Mouse (Mus musculus) heart, embryonic 10.5 days (tissue): Measurements from ENCODE around the gene Fut2. TPM values are rescaled to one million over a fixed set of nuclear protein-coding genes. Genes with fewer than 3 reads are reported as not detected.
A peak's percentile ranks its signal among the peaks of the same experiment; 100 is the strongest.

Experiments
- DNase-seq: peaks from one replicate; pipeline ENCODE4 v3.0.0-alpha.2; 2017; ENCODE audit warnings: low spot score
- H3K27ac ChIP-seq: fragments of 300-500 bp; sonication (generic); 2 replicates; pipeline ENCODE4 v1.5.1; 2016; ENCODE audit warnings: mild to moderate bottlenecking
- H3K27me3 ChIP-seq: fragments of 300-500 bp; sonication (generic); 2 replicates; pipeline ENCODE4 v1.6.1; 2016; ENCODE audit warnings: mild to moderate bottlenecking; ENCODE audit not compliant: poor library complexity, insufficient read depth, severe bottlenecking
- H3K36me3 ChIP-seq: fragments of 300-500 bp; sonication (generic); 2 replicates; pipeline ENCODE4 v1.6.1; 2016; ENCODE audit warnings: mild to moderate bottlenecking, moderate library complexity
- H3K4me1 ChIP-seq: fragments of 300-500 bp; sonication (generic); 2 replicates; pipeline ENCODE4 v1.6.1; 2016; ENCODE audit warnings: mild to moderate bottlenecking
- H3K4me3 ChIP-seq: fragments of 300-500 bp; sonication (generic); 2 replicates; pipeline ENCODE4 v1.5.1; 2016; ENCODE audit warnings: mild to moderate bottlenecking, moderate library complexity
- H3K9me3 ChIP-seq: fragments of 300-500 bp; sonication (generic); 2 replicates; pipeline ENCODE4 v1.6.1; 2016; ENCODE audit warnings: mild to moderate bottlenecking, moderate library complexity
- WGBS: fragments of 180-500 bp; shearing (Covaris S2); methylation state at CpG from one replicate; pipeline ENCODE4 v1.1.7; 2016; 5-methylcytosine and 5-hydroxymethylcytosine counted together
- polyA plus RNA-seq: library from polyadenylated mRNA; unstranded; fragments of >200 nt; fragmentation: Nextera tagmentation; extraction: Ambion mirVana; gene quantifications from 2 replicates; pipeline ENCODE4 v1.2.1, GENCODE M21; 2016

The Fut2 gene
- polyA plus RNA-seq, result 1.1 and 1.3 TPM in 2 replicates

DNA sequence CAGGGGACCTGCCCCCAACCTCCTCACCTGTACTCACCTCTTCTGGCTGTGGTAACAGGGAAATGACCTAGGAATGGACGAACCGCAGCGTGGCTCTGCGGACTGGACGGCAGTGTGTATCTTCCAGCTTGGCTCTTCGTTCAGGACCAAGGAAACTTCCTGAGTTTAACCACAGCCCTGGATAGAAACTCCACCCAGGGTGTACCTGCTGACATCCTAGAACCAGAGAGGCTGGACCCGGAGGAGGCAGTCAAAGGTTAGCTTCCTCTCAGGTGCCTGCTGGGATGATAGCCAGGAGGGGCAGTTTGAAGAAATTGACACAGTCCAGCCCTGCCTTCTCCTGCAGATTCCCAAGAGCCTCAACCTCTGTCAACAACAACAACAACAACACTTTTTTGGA is at the start of gene Fut2:
TSS of gene Fut2 (minus strand) at position 234 of the 400 bp plus-strand sequence.
- no peaks in the 10 kb centered on the region for H3K9me3 ChIP-seq
- H3K4me3 ChIP-seq, result no peak within 1 kb of the TSS
- H3K27me3 ChIP-seq, result no peaks in the 10 kb centered on the region
- H3K27ac ChIP-seq, result no peak within 1 kb of the TSS
- no peak for DNase-seq
- no peaks in the 10 kb centered on the region for H3K36me3 ChIP-seq
- 82% methylated on average over 7 of the region's 7 CpGs for WGBS
- H3K4me1 ChIP-seq, result peaks cover 25% of the 10 kb centered on the region

DNA sequence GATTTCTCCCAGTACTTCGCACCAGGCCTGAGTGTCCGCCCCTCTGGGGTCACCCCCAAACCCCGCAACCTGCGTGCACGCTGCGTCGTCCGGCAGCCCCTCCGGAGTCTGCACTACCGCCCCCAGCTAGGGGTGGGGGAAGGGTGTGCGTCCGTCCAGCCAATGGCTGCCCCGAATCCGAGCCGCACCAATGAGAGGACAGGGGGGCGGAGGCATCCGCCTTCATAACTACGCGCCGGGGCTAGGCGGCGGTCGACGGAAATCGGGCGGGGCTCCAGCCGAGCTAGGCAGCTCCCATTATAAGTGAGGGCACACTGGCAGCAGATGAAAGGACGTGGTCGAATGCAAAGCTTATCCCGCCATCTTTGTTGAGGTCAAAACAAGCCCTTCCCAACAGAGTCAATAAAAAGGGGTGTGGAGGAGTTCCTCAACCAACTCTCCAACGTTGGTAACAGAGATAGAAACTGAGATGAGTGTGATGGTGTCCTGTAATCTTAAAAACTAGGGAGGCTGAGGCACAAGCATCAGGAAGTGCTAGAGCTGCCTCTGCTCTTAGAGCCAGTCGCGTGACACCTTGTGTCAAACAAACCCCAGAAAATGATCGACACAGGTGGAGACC is 49.0 kb upstream of the Fut2 start, which contains the start of gene Rpl18:
TSS of gene Rpl18 (plus strand) at position 368 of the 619 bp plus-strand sequence.
- peak within 1 kb of the TSS; percentile 88 for H3K27ac ChIP-seq
- WGBS, result 8% methylated on average over 33 of the region's 34 CpGs
- no peaks in the 10 kb centered on the region for H3K9me3 ChIP-seq
- H3K36me3 ChIP-seq, result peaks cover 50% of the 10 kb centered on the region
- peak; percentile 99 for DNase-seq
- H3K4me1 ChIP-seq, result peaks cover 46% of the 10 kb centered on the region
- H3K27me3 ChIP-seq, result no peaks in the 10 kb centered on the region
- H3K4me3 ChIP-seq, result peak within 1 kb of the TSS; percentile 99

DNA sequence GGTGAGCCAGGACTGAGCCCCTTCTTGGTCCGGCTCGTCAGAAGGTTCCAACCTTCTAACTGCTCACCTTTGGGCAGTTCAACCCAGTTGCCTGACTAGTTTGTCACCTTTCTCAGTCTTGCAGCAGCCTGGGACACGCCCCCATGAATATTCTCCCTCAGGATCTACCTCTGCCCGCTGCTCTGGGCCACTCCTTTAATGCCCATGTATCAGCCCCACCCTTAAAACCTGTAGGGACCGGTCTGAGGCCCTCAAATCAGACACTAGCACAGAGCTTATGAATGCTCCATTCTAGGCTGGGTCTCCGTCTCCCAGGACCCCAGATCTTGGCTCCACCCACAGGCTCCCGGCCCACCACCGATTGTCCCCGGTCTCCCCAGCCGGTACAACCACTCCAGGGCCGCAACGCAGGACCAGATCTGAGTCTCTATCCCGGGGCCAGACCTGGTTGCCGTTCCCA is 48.5 kb upstream of the Fut2 start:
- H3K4me3 ChIP-seq, result peak overlapping the region; percentile 99
- WGBS, result 10% methylated on average over 14 of the region's 14 CpGs
- peak overlapping the region; percentile 88 for H3K27ac ChIP-seq
- H3K4me1 ChIP-seq, result peaks cover 43% of the 10 kb centered on the region
- no peak for DNase-seq
- no peaks in the 10 kb centered on the region for H3K9me3 ChIP-seq
- peaks cover 50% of the 10 kb centered on the region for H3K36me3 ChIP-seq
- H3K27me3 ChIP-seq, result no peaks in the 10 kb centered on the region

DNA sequence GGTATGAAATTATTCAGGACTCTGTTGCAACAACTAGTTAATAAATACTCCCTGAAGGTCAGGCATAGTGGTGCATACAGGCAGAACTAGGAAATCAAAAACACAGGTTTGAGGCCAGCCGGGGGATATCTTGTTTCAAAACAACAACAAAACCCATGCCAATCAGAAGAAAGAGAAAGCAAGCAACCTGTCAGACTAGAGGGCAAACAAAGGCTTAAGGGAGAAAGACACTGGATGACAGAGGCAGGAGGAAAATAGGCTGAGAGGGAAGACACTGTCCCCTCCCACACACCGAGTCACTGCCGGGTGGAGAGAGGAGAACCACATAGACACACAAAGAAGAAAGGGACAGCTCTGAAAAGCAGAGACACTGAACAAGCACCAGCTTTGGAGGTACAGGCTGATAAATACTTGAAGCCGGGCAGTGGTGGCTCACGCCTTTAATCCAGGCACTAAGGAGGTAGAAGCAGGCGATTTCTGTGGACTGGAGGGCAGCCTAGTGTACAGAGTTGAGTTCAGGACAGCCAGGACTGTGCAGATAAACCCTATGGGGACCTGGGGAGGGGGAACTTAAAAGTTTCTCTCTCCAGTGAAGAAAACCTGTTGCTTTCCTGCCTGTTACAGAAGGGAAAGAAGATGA is 47.8 kb upstream of the Fut2 start:
- Histone ChIP-seq H3K9me3 (no peaks in the 10 kb centered on the region), H3K27me3 (no peaks in the 10 kb centered on the region), H3K4me1 (peaks cover 43% of the 10 kb centered on the region), H3K4me3 (peak overlapping the region; percentile 99), H3K27ac (no peak overlapping the region), H3K36me3 (peaks cover 45% of the 10 kb centered on the region)
- DNase-seq, result no peak
- 88% methylated on average over 6 of the region's 6 CpGs for WGBS

DNA sequence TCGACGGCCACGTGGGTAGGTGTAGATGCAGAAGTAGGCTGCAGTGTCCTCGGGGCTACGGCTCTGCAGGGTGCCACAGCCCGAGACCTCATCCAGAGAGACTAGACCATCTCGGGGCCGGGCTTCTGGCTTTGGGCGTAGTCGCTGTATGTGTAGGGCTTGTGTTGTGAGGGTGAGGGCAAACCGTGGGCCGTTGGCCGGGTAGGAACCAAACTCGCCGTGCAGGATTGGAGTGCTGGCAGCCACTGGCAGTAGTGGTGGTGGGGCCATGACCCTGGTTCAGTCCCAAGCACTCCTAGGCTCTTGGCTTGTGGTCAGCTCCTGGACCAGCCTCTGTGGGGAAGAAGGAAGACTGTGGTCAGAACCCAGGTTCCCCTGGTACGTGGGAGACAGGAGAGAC is 47.2 kb upstream of the Fut2 start:
- Histone ChIP-seq H3K36me3 (peaks cover 42% of the 10 kb centered on the region), H3K9me3 (no peaks in the 10 kb centered on the region), H3K27me3 (no peaks in the 10 kb centered on the region), H3K27ac (no peak overlapping the region), H3K4me3 (no peak overlapping the region), H3K4me1 (peaks cover 45% of the 10 kb centered on the region)
- 94% methylated on average over 16 of the region's 16 CpGs for WGBS
- DNase-seq, result no peak

DNA sequence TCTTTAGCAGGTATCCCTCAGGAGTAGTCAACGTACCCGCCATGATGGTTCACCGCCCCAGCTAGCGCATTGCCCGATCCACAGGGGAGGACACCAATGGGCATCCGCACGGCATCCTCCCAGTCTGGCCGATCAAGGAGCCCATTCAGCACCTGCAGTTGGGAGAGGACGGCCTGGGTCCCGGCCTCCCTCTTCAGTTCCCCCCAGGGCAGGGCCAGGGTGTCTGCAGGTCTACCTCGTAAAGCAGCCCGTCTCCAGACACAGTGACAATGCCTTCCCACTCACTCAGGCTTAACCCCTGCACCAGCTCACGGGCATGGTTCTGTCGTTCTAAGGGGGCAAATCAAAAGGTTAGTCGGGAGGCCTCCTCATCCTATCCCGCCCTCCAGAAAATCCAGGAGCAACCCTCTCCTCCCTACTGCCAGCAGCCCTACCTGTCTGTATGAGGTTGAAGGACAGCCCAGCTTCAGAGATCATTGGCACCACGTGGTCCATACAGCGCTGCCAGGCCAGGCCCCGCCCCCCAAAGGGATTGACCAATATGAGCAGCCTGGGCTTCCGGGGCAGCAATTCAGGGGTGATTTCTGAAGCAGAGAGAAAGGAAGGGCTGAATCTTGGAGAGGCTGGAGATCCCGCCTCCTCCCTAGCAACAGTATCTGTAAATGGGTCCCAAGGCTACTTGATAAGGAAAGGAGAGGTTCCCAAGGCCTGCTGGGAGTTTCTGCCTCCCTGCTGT is 46.0 kb upstream of the Fut2 start:
- H3K27me3 ChIP-seq, result no peaks in the 10 kb centered on the region
- no peak for DNase-seq

DNA sequence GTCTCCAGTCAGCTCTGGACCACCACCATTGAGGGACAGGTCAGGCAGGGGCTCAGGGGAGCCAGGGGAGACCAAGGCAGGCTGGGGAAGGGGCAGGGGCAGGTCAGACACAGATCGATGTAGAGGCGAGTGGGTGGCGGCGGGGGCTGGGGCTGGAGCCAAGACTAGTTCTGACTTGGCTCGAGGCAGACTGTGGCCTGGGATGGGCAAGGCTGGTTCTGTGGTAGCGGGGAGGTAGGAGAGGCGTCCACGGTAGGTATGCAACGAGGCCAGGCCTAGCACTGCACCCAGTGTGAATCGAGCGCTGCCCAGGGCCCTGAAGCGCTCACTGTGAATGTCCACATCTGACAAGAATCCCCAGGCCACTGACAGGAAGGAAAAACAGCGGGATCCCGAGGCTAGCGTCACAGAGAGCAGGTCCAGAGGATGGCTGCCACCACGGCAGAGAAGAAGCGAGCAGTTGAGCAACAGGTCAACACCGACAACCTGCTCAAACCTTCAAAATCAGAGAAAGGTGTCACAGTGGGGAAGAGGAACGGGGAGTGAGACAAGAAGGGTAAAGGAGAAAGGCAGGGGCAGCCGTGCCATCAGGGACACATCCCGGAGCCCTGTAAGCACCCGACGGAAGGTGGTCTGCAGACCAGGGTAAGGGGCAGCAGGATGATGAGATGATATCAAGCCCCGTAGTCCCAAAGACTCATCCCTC is 45.3 kb upstream of the Fut2 start:
- DNase-seq, result no peak
- Histone ChIP-seq H3K36me3 (peaks cover 42% of the 10 kb centered on the region), H3K4me3 (no peak overlapping the region), H3K27me3 (no peaks in the 10 kb centered on the region), H3K27ac (no peak overlapping the region), H3K9me3 (no peaks in the 10 kb centered on the region), H3K4me1 (peaks cover 57% of the 10 kb centered on the region)
- WGBS, result 93% methylated on average over 24 of the region's 24 CpGs

More for the DNA sequence above, 46.0 kb upstream of the Fut2 start:
- no peak overlapping the region for H3K4me3 ChIP-seq
- peaks cover 57% of the 10 kb centered on the region for H3K4me1 ChIP-seq
- peaks cover 42% of the 10 kb centered on the region for H3K36me3 ChIP-seq
- no peaks in the 10 kb centered on the region for H3K9me3 ChIP-seq
- 91% methylated on average over 21 of the region's 21 CpGs for WGBS
- no peak overlapping the region for H3K27ac ChIP-seq

DNA sequence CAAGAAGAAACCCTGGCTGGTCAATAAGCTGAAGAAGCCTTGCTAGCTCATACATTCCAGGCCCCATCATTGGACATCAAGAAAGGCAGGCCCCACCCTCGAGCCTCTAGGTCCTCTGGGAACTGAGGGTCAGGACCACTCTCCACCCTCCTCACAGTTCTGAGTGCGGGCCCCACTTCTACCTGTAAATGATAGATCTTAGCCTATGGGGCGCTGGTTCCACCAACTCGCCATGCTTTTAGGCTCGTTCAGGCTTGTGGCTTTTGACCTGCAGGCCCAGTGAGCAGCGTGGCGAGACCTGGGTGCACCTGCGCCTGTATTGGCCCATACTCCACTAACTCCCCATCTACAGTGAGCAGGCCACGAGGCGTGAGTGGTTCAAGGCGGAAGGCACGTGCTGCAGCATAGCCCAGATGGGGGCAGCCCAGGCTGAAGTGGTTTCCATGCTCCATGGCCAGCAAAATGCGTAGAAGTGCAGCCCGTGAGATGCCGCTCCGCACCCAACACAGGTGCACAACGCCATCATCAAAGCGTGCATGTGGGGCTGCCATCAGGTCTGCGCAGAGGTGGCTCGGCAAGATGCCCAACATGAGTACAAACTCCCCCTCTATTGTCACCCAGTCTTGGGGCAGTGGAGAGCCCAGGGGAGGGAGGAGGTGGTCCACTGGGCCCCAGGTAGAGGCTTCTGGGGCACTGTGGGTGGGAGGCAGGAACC is 44.4 kb upstream of the Fut2 start:
- 95% methylated on average over 20 of the region's 20 CpGs for WGBS
- H3K9me3 ChIP-seq, result no peaks in the 10 kb centered on the region
- H3K4me3 ChIP-seq, result no peak overlapping the region
- peaks cover 57% of the 10 kb centered on the region for H3K4me1 ChIP-seq
- no peak overlapping the region for H3K27ac ChIP-seq
- no peak for DNase-seq
- H3K27me3 ChIP-seq, result no peaks in the 10 kb centered on the region
- H3K36me3 ChIP-seq, result peaks cover 42% of the 10 kb centered on the region

DNA sequence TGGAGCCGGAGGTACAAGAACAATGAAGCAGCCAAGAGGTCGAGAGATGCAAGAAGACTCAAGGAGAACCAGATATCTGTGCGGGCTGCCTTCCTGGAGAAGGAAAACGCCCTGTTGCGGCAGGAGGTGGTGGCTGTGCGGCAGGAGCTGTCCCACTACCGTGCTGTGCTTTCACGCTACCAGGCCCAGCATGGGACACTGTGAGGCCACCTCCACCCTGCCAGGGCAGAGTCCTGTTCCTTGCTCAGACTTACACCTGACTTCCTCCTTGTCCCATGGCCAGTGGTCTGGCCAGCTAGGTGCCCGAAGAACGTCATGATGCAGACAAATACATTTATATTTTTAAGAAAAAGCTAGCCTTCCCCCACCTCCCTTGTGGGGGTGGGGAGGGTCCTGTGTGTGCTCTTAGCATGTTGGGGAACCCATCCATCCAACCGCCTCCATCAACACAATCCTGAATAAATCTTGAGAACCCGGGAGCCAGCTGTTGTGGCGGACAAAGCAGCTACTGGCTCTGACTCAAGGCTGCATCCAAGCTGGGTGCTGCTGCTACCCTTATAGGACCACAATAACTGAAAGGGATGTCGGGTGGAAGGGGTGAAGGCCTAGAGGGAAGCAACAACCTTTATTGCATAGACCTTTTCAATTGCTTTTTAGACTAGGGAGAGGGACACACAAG is 43.6 kb upstream of the Fut2 start:
- no peak for DNase-seq
- peaks cover 42% of the 10 kb centered on the region for H3K36me3 ChIP-seq
- no peaks in the 10 kb centered on the region for H3K9me3 ChIP-seq
- H3K27ac ChIP-seq, result no peak overlapping the region
- peaks cover 57% of the 10 kb centered on the region for H3K4me1 ChIP-seq
- 76% methylated on average over 14 of the region's 14 CpGs for WGBS
- no peak overlapping the region for H3K4me3 ChIP-seq
- H3K27me3 ChIP-seq, result no peaks in the 10 kb centered on the region

DNA sequence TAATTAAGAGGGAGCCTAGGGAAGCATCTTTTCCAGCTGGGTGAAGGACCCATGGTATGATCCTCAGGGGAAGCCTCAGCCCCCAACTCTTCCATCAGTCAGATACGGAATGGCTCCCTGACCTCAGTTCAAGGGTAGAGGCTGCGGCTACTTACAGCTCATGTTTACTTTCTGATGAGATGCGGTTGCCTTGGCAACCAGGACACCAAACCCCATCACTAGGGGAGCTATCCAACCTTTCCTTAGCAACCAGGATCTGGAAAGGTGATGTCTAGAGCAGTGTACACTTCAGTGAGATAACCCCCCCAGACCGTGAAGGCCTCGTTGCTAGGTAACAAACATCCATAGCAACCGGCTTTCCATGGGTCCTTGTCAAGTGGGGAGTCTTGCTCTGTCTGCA is 42.8 kb upstream of the Fut2 start:
- 0 out of 2 replicates have a peak overlapping the region, but pooled peaks have one; percentile 4 for H3K4me3 ChIP-seq
- WGBS, result 40% methylated on average over 6 of the region's 6 CpGs
- no peak for DNase-seq

DNA sequence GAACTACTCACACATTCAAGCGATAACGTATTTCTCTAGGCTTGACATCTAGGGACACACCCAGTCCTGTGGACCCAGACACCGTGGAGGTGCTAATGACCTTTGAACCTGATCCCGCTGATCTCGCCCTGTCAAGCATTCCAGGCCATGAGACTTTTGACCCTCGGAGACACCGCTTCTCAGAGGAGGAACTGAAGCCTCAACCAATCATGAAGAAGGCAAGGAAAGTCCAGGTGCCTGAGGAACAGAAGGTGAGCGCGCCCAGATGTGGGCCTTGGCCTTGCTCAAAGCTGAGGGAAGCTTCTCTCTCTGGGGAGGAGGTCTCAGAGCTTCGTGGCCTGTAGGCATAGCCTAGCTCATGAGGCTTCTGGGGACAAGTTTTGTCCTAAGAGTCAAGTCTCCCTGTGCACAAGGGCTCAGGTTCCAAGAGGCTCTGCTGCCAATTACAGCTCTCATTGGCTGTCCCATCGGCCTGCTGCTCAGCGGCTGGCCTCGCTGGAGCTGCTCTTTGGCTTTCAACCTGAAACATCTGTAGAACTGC is 42.1 kb upstream of the Fut2 start:
- no peaks in the 10 kb centered on the region for H3K27me3 ChIP-seq
- peaks cover 38% of the 10 kb centered on the region for H3K36me3 ChIP-seq
- H3K4me1 ChIP-seq, result peaks cover 58% of the 10 kb centered on the region
- WGBS, result 36% methylated on average over 13 of the region's 13 CpGs
- DNase-seq, result no peak
- peak overlapping the region; percentile 65; the same call in 1 of the 2 replicates for H3K4me3 ChIP-seq
- H3K9me3 ChIP-seq, result no peaks in the 10 kb centered on the region
- H3K27ac ChIP-seq, result peak overlapping the region; percentile 85

More for the DNA sequence above, 42.8 kb upstream of the Fut2 start:
- Histone ChIP-seq H3K27me3 (no peaks in the 10 kb centered on the region), H3K4me1 (peaks cover 53% of the 10 kb centered on the region), H3K27ac (no peak overlapping the region), H3K36me3 (peaks cover 42% of the 10 kb centered on the region), H3K9me3 (no peaks in the 10 kb centered on the region)
